ENCODE assay signal across 8 mouse cellular contexts in the genomic region with DNA sequence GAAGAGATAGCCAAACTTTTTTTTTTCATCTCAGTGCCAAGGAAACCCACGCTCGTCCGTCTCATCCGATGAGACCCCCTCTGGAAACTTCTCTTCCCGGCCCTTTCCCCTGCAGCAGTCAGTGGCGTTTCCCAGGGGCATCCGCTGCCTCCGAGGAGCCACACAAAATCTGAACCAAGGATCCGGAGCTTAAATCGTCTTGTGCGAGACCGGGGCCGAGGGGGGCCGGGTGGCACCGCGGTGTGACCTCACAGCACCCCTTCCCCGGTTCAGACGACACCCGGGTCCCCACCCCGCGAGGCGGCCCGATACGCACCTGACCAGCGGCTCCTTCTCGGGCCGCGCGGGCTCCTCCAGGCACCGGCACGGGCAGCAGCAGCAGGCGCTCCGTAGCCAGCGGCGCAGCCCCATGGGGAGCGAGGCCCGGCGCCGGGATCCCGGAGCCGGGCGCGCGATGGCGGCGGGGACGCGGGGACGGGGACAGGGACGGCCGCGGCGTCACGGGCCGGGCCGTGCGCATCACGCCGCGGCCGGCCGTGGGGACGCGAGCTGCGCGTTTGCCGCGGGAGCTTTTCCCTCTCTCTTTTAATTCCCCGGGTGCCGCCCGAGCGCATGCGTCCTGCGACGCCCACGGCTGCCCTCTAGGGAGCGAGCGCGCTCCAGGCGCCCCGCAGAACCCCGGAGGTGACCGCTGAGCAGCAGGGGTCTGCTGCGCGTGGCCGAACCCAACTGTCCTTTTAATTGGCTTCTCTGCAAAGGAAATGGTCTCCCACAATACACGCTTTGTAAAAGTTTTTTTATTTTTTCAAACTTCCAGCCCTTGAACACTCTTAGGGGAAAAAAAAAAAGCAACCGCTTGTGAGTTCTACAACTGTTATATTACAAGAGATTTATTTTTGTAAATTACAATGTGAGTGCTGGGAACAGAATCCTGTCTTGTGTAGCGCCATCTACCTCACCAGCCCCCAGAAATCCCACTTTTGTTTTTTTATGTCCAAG. TPM values are rescaled to one million over a fixed set of nuclear protein-coding genes. Genes with fewer than 3 reads are reported as not detected.
DNase-seq lines count a peak whose midpoint lies in the region; ATAC-seq lines count a peak whose summit lies in the region.

Mreg (minus strand) TSS at position 607 of the 999 bp plus-strand sequence.

- peak; percentile 65 for ATAC-seq in granulocyte monocyte progenitor cell, adult 5-6 weeks (replicated peaks; ENCODE audit: poor library complexity, severe bottlenecking)
- peak; percentile 87 for ATAC-seq in intestine, embryonic 16.5 days
- ATAC-seq in limb, embryonic 15.5 days (ENCODE audit: insufficient number of reproducible peaks, low FRiP score, low TSS enrichment, low read depth): 0 out of 2 replicates have a peak, but pooled peaks have one; percentile 44
- ATAC-seq in midbrain, embryonic 16.5 days: peak; percentile 71

- peak within 1 kb of the TSS; percentile 76 for H3K4me3 ChIP-seq in intestine, embryonic 16.5 days (ENCODE audit: low read length)
- peak within 1 kb of the TSS; percentile 79 for H3K4me3 ChIP-seq in limb, embryonic 15.5 days
- peak within 1 kb of the TSS; percentile 83 for H3K4me3 ChIP-seq in midbrain, embryonic 16.5 days (ENCODE audit: low read depth, low read length)

- peak within 1 kb of the TSS; percentile 81 for H3K9ac ChIP-seq in intestine, embryonic 16.5 days (ENCODE audit: low read depth, low read length)
- H3K9ac ChIP-seq in limb, embryonic 15.5 days: peak within 1 kb of the TSS; percentile 66
- H3K9ac ChIP-seq in midbrain, embryonic 16.5 days (ENCODE audit: low read depth, low read length): peak within 1 kb of the TSS; percentile 85

- no peaks in the 10 kb centered on the region for H3K36me3 ChIP-seq in intestine, embryonic 16.5 days (ENCODE audit: control insufficient read depth, insufficient read depth, low read length)
- no peaks in the 10 kb centered on the region for H3K36me3 ChIP-seq in limb, embryonic 15.5 days
- no peaks in the 10 kb centered on the region for H3K36me3 ChIP-seq in midbrain, embryonic 16.5 days (ENCODE audit: control insufficient read depth, insufficient read depth, low read length)

- under 1% methylated on average over 84 of the region's 89 CpGs for WGBS in intestine, embryonic 16.5 days
- under 1% methylated on average over 74 of the region's 89 CpGs for WGBS in limb, embryonic 15.5 days
- under 1% methylated on average over 51 of the region's 89 CpGs for WGBS in midbrain, embryonic 16.5 days

- 0 out of 2 replicates have a peak, but pooled peaks cover 4% of the 10 kb centered on the region for H3K4me1 ChIP-seq in intestine, embryonic 16.5 days (ENCODE audit: control insufficient read depth, insufficient read depth, low read length)
- H3K4me1 ChIP-seq in limb, embryonic 15.5 days: peaks cover 3% of the 10 kb centered on the region; the same call in 1 of the 2 replicates
- H3K4me1 ChIP-seq in midbrain, embryonic 16.5 days (ENCODE audit: control insufficient read depth, insufficient read depth, low read length): peaks cover 15% of the 10 kb centered on the region

- DNase-seq in adrenal gland, adult (ENCODE audit: inconsistent age in 2 of 2, low spot score in 1 of 2): peak; percentile 69 to 87
- no peak for DNase-seq in adrenal gland, adult 8-10 months
- peak; percentile 78 for DNase-seq in embryo, embryonic 10 days (ENCODE audit: low spot score)
- peak; percentile 12 to 24 for DNase-seq in spleen, postnatal 14 days (ENCODE audit: low spot score in 2 of 2)

- no peaks in the 10 kb centered on the region for H3K9me3 ChIP-seq in intestine, embryonic 16.5 days (ENCODE audit: control insufficient read depth, low read length)
- H3K9me3 ChIP-seq in limb, embryonic 15.5 days: no peaks in the 10 kb centered on the region
- H3K9me3 ChIP-seq in midbrain, embryonic 16.5 days (replicated peaks; ENCODE audit: control insufficient read depth, low read length, poor library complexity, severe bottlenecking): no peaks in the 10 kb centered on the region

- peak within 1 kb of the TSS; percentile 95 for H3K4me2 ChIP-seq in intestine, embryonic 16.5 days (ENCODE audit: low read depth, low read length)
- peak within 1 kb of the TSS; percentile 98 for H3K4me2 ChIP-seq in limb, embryonic 15.5 days
- H3K4me2 ChIP-seq in midbrain, embryonic 16.5 days (ENCODE audit: low read length): peak within 1 kb of the TSS; percentile 100

- H3K27ac ChIP-seq in intestine, embryonic 16.5 days (ENCODE audit: low read length): peak within 1 kb of the TSS; percentile 33; the same call in 1 of the 2 replicates
- no peak within 1 kb of the TSS for H3K27ac ChIP-seq in limb, embryonic 15.5 days
- peak within 1 kb of the TSS; percentile 11; the same call in 1 of the 2 replicates for H3K27ac ChIP-seq in midbrain, embryonic 16.5 days (ENCODE audit: low read length)

- H3K27me3 ChIP-seq in intestine, embryonic 16.5 days (replicated peaks; ENCODE audit: control insufficient read depth, insufficient read depth, low read length): no peaks in the 10 kb centered on the region
- H3K27me3 ChIP-seq in limb, embryonic 15.5 days: 0 out of 2 replicates have a peak, but pooled peaks cover 4% of the 10 kb centered on the region
- no peaks in the 10 kb centered on the region; the same call in 1 of the 2 replicates for H3K27me3 ChIP-seq in midbrain, embryonic 16.5 days (ENCODE audit: control insufficient read depth, insufficient read depth, low read depth, low read length)

RNA-seq across cellular contexts. Expression of gene Mreg, which starts in this region (rescaled TPM):
- total RNA-seq in adrenal gland, adult 8-10 months (2022): 1 to 10 TPM; 1.1 to 1.9 (median 1.1) TPM
- 1.1 and 1.5 TPM in 2 replicates for total RNA-seq in granulocyte monocyte progenitor cell, adult 5-6 weeks (2014; fragmentation: Nextera tagmentation)
- 0.73 and 0.93 TPM in 2 replicates for total RNA-seq in granulocyte monocyte progenitor cell, adult 5-6 weeks (2017)
- 7.5 and 13.2 TPM in 2 replicates for polyA plus RNA-seq in intestine, embryonic 16.5 days (2015; fragmentation: Nextera tagmentation; extraction: Ambion mirVana)
- 5.4 and 5.6 TPM in 2 replicates for polyA plus RNA-seq in limb, embryonic 15.5 days (2015; fragmentation: Nextera tagmentation; extraction: Ambion mirVana)
- polyA plus RNA-seq in midbrain, embryonic 16.5 days (2015; fragmentation: Nextera tagmentation; extraction: Ambion mirVana): 1.6 and 1.9 TPM in 2 replicates
